Mouse (Mus musculus): Measurements from ENCODE around the gene Palm2. TPM values are rescaled to one million over a fixed set of nuclear protein-coding genes. Genes with fewer than 3 reads are reported as not detected.

Gene Palm2
- polyA plus RNA-seq, 1 experiment from 2014 or later: 29.0 TPM

GRCm38 (mm10) chr4:57638941-57639340 is 204.9 kb downstream of the Palm2 start:
- H3K4me3 ChIP-seq (ENCODE audit: low read depth, low read length): no peak overlapping the region
- no peaks in the 10 kb centered on the region for H3K27me3 ChIP-seq (ENCODE audit: control insufficient read depth, insufficient read depth, low read length)
- no peak for ATAC-seq (replicated peaks; ENCODE audit: insufficient number of reproducible peaks, low FRiP score, low TSS enrichment)
- H3K36me3 ChIP-seq (ENCODE audit: control insufficient read depth, insufficient read depth, low read length): no peaks in the 10 kb centered on the region
- no peaks in the 10 kb centered on the region for H3K9me3 ChIP-seq (replicated peaks; ENCODE audit: control insufficient read depth, low read length)
- no peak overlapping the region for H3K9ac ChIP-seq (ENCODE audit: low read depth, low read length)
- H3K4me1 ChIP-seq (ENCODE audit: control insufficient read depth, insufficient read depth, low read length): peaks cover 54% of the 10 kb centered on the region
- H3K4me2 ChIP-seq: no peak overlapping the region
- H3K27ac ChIP-seq (ENCODE audit: low read depth, low read length): no peak overlapping the region
- 72% methylated on average over 9 of the region's 9 CpGs for WGBS (ENCODE audit: insufficient replicate concordance)

- H3K36me3 ChIP-seq (ENCODE audit: control insufficient read depth, insufficient read depth, low read length): peaks cover 5% of the 10 kb centered on the region
- H3K27ac ChIP-seq (ENCODE audit: low read depth, low read length): peak overlapping the region; percentile 66; the same call in 1 of the 2 replicates
- no peak for ATAC-seq (replicated peaks; ENCODE audit: insufficient number of reproducible peaks, low FRiP score, low TSS enrichment)
- H3K27me3 ChIP-seq (ENCODE audit: control insufficient read depth, insufficient read depth, low read length): no peaks in the 10 kb centered on the region
- peaks cover 42% of the 10 kb centered on the region for H3K4me1 ChIP-seq (ENCODE audit: control insufficient read depth, insufficient read depth, low read length)
- H3K9me3 ChIP-seq (replicated peaks; ENCODE audit: control insufficient read depth, low read length): no peaks in the 10 kb centered on the region
- H3K9ac ChIP-seq (ENCODE audit: low read depth, low read length): peak overlapping the region; percentile 46; the same call in 1 of the 2 replicates
- no peak overlapping the region for H3K4me3 ChIP-seq (ENCODE audit: low read depth, low read length)
- H3K4me2 ChIP-seq: peak overlapping the region; percentile 35
- WGBS (ENCODE audit: insufficient replicate concordance): 25% methylated on average over 7 of the region's 7 CpGs
Observed at GRCm38 (mm10) chr4:57640222-57640621, 206.2 kb downstream of the Palm2 start.

- no peak overlapping the region for H3K9ac ChIP-seq (ENCODE audit: low read depth, low read length)
- H3K4me1 ChIP-seq (ENCODE audit: control insufficient read depth, insufficient read depth, low read length): peaks cover 35% of the 10 kb centered on the region
- H3K27ac ChIP-seq (ENCODE audit: low read depth, low read length): no peak overlapping the region
- no peaks in the 10 kb centered on the region for H3K27me3 ChIP-seq (ENCODE audit: control insufficient read depth, insufficient read depth, low read length)
- ATAC-seq (replicated peaks; ENCODE audit: insufficient number of reproducible peaks, low FRiP score, low TSS enrichment): no peak
- no peaks in the 10 kb centered on the region for H3K9me3 ChIP-seq (replicated peaks; ENCODE audit: control insufficient read depth, low read length)
- WGBS (ENCODE audit: insufficient replicate concordance): 89% methylated on average over 3 of the region's 3 CpGs
- peaks cover 5% of the 10 kb centered on the region for H3K36me3 ChIP-seq (ENCODE audit: control insufficient read depth, insufficient read depth, low read length)
- no peak overlapping the region for H3K4me3 ChIP-seq (ENCODE audit: low read depth, low read length)
- H3K4me2 ChIP-seq: no peak overlapping the region
Observed at GRCm38 (mm10) chr4:57640971-57641370, 206.9 kb downstream of the Palm2 start.

- Histone ChIP-seq H3K4me2 (no peak overlapping the region), H3K27ac (ENCODE audit: low read depth, low read length) (no peak overlapping the region), H3K36me3 (ENCODE audit: control insufficient read depth, insufficient read depth, low read length) (peaks cover 22% of the 10 kb centered on the region), H3K27me3 (ENCODE audit: control insufficient read depth, insufficient read depth, low read length) (no peaks in the 10 kb centered on the region), H3K9me3 (replicated peaks; ENCODE audit: control insufficient read depth, low read length) (no peaks in the 10 kb centered on the region; the same call in 1 of the 2 replicates), H3K4me3 (ENCODE audit: low read depth, low read length) (no peak overlapping the region), H3K4me1 (ENCODE audit: control insufficient read depth, insufficient read depth, low read length) (no peaks in the 10 kb centered on the region), H3K9ac (ENCODE audit: low read depth, low read length) (no peak overlapping the region)
- WGBS (ENCODE audit: insufficient replicate concordance): 50% methylated on average over 1 of the region's 1 CpGs
- no peak for ATAC-seq (replicated peaks; ENCODE audit: insufficient number of reproducible peaks, low FRiP score, low TSS enrichment)
Observed at GRCm38 (mm10) chr4:57650994-57651393, 216.9 kb downstream of the Palm2 start.

GRCm38 (mm10) chr4:57651547-57651946 is 217.5 kb downstream of the Palm2 start:
- H3K36me3 ChIP-seq (ENCODE audit: control insufficient read depth, insufficient read depth, low read length): peaks cover 22% of the 10 kb centered on the region

GRCm38 (mm10) chr4:57652185-57652904 is 218.3 kb downstream of the Palm2 start:
- H3K4me3 ChIP-seq (ENCODE audit: low read depth, low read length): no peak overlapping the region
- no peaks in the 10 kb centered on the region for H3K4me1 ChIP-seq (ENCODE audit: control insufficient read depth, insufficient read depth, low read length)
- H3K27ac ChIP-seq (ENCODE audit: low read depth, low read length): no peak overlapping the region
- H3K9me3 ChIP-seq (replicated peaks; ENCODE audit: control insufficient read depth, low read length): no peaks in the 10 kb centered on the region; the same call in 1 of the 2 replicates
- 80% methylated on average over 5 of the region's 5 CpGs for WGBS (ENCODE audit: insufficient replicate concordance)
- H3K9ac ChIP-seq (ENCODE audit: low read depth, low read length): no peak overlapping the region
- H3K4me2 ChIP-seq: no peak overlapping the region
- H3K27me3 ChIP-seq (ENCODE audit: control insufficient read depth, insufficient read depth, low read length): no peaks in the 10 kb centered on the region
- no peak for ATAC-seq (replicated peaks; ENCODE audit: insufficient number of reproducible peaks, low FRiP score, low TSS enrichment)
- H3K36me3 ChIP-seq (ENCODE audit: control insufficient read depth, insufficient read depth, low read length): peaks cover 24% of the 10 kb centered on the region

More at GRCm38 (mm10) chr4:57651547-57651946, 217.5 kb downstream of the Palm2 start:
- Histone ChIP-seq H3K9ac (ENCODE audit: low read depth, low read length) (no peak overlapping the region), H3K27ac (ENCODE audit: low read depth, low read length) (no peak overlapping the region), H3K4me2 (no peak overlapping the region), H3K9me3 (replicated peaks; ENCODE audit: control insufficient read depth, low read length) (no peaks in the 10 kb centered on the region; the same call in 1 of the 2 replicates), H3K4me1 (ENCODE audit: control insufficient read depth, insufficient read depth, low read length) (no peaks in the 10 kb centered on the region), H3K27me3 (ENCODE audit: control insufficient read depth, insufficient read depth, low read length) (no peaks in the 10 kb centered on the region), H3K4me3 (ENCODE audit: low read depth, low read length) (no peak overlapping the region)
- WGBS (ENCODE audit: insufficient replicate concordance): 84% methylated on average over 8 of the region's 8 CpGs
- no peak for ATAC-seq (replicated peaks; ENCODE audit: insufficient number of reproducible peaks, low FRiP score, low TSS enrichment)

- no peak overlapping the region for H3K4me3 ChIP-seq (ENCODE audit: low read depth, low read length)
- peaks cover 18% of the 10 kb centered on the region for H3K36me3 ChIP-seq (ENCODE audit: control insufficient read depth, insufficient read depth, low read length)
- H3K9me3 ChIP-seq (replicated peaks; ENCODE audit: control insufficient read depth, low read length): no peaks in the 10 kb centered on the region; the same call in 1 of the 2 replicates
- H3K4me1 ChIP-seq (ENCODE audit: control insufficient read depth, insufficient read depth, low read length): peaks cover 13% of the 10 kb centered on the region
- H3K27me3 ChIP-seq (ENCODE audit: control insufficient read depth, insufficient read depth, low read length): no peaks in the 10 kb centered on the region
- WGBS (ENCODE audit: insufficient replicate concordance): 84% methylated on average over 1 of the region's 1 CpGs
- no peak overlapping the region for H3K9ac ChIP-seq (ENCODE audit: low read depth, low read length)
- no peak overlapping the region for H3K4me2 ChIP-seq
- no peak for ATAC-seq (replicated peaks; ENCODE audit: insufficient number of reproducible peaks, low FRiP score, low TSS enrichment)
- H3K27ac ChIP-seq (ENCODE audit: low read depth, low read length): no peak overlapping the region
Observed at GRCm38 (mm10) chr4:57655966-57656365, 221.9 kb downstream of the Palm2 start.

GRCm38 (mm10) chr4:57656388-57656787 is 222.3 kb downstream of the Palm2 start:
- Histone ChIP-seq H3K27ac (ENCODE audit: low read depth, low read length) (no peak overlapping the region), H3K9ac (ENCODE audit: low read depth, low read length) (no peak overlapping the region), H3K4me1 (ENCODE audit: control insufficient read depth, insufficient read depth, low read length) (peaks cover 13% of the 10 kb centered on the region), H3K4me2 (no peak overlapping the region), H3K27me3 (ENCODE audit: control insufficient read depth, insufficient read depth, low read length) (no peaks in the 10 kb centered on the region), H3K36me3 (ENCODE audit: control insufficient read depth, insufficient read depth, low read length) (peaks cover 18% of the 10 kb centered on the region), H3K9me3 (replicated peaks; ENCODE audit: control insufficient read depth, low read length) (no peaks in the 10 kb centered on the region; the same call in 1 of the 2 replicates), H3K4me3 (ENCODE audit: low read depth, low read length) (no peak overlapping the region)
- WGBS (ENCODE audit: insufficient replicate concordance): 81% methylated on average over 12 of the region's 12 CpGs
- ATAC-seq (replicated peaks; ENCODE audit: insufficient number of reproducible peaks, low FRiP score, low TSS enrichment): no peak

GRCm38 (mm10) chr4:57656861-57657260 is 222.8 kb downstream of the Palm2 start:
- no peak for ATAC-seq (replicated peaks; ENCODE audit: insufficient number of reproducible peaks, low FRiP score, low TSS enrichment)
- WGBS (ENCODE audit: insufficient replicate concordance): 69% methylated on average over 3 of the region's 3 CpGs
- no peaks in the 10 kb centered on the region for H3K27me3 ChIP-seq (ENCODE audit: control insufficient read depth, insufficient read depth, low read length)
- H3K4me1 ChIP-seq (ENCODE audit: control insufficient read depth, insufficient read depth, low read length): peaks cover 13% of the 10 kb centered on the region
- no peak overlapping the region for H3K4me3 ChIP-seq (ENCODE audit: low read depth, low read length)
- H3K9me3 ChIP-seq (replicated peaks; ENCODE audit: control insufficient read depth, low read length): no peaks in the 10 kb centered on the region; the same call in 1 of the 2 replicates
- H3K27ac ChIP-seq (ENCODE audit: low read depth, low read length): no peak overlapping the region
- peaks cover 18% of the 10 kb centered on the region for H3K36me3 ChIP-seq (ENCODE audit: control insufficient read depth, insufficient read depth, low read length)
- no peak overlapping the region for H3K4me2 ChIP-seq
- no peak overlapping the region for H3K9ac ChIP-seq (ENCODE audit: low read depth, low read length)
